Mouse (Mus musculus): ENCODE measurements around the gene Dusp12. TPM values are rescaled to one million over a fixed set of nuclear protein-coding genes. Genes with fewer than 3 reads are reported as not detected.

Gene Dusp12
- total RNA-seq, 1 experiment from 2014 or later, result 18.9 TPM

DNA sequence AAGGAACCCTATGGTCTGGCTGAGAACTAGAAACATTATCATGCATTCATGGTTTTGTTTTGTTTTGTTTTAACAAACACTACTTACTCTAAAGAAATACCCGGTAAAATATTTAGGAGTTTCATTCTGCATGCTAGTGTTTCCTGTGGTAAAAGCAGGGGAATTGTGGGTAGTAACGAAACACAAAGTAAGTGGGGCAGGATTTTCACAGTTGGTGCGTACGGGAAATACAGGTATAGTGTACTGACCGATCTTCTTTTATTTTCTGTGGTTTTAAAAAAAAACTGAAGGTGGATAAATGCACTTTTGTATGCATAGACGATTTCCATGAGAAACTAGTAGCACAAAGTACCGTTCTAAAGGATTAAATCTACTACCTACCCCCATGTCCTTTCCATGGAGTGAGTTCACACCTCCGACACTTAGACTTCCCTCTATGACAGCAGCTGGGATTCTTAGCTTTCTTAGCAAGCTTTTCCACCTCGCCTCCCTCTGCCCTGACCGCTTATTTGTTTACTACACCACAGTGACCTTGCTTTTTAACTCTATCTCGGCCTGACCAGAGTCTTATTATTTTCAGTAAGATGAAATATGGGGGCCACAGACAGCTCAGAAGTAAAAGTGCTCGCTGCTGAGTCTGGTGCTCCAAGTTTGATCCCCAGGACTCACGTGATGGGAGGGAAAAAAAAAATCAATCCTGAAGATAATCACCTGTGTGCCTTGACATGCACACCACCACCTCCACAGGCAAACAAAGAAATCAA, 23.5 kb downstream of the Dusp12 start:
- DNase-seq, result no peak

- DNase-seq, result no peak
Measured at GRCm38 (mm10) chr1:170858872-170859271, 26.5 kb downstream of the Dusp12 start.

DNA sequence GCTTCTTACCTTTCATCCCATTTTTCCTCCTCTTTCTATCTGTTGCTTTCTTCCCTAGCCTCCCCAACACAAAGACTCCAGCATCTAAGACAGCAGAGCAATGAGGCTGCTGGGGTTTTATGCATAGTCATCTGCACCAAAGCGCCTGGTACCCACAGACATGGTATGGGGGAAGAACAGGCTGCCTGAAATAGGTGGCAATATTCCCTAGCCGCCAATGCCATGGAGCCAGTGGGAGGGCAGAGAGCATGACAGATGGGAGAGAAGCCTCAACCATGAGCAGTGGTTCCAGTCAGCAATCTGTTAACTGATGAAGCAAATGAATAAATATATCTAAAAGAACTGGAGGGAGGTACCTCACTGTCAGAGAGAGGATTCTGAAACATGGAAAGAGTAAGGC, 28.0 kb downstream of the Dusp12 start:
- no peak for DNase-seq

GRCm38 (mm10) chr1:170855056-170855760, 30.1 kb downstream of the Dusp12 start:
- DNase-seq, result no peak

GRCm38 (mm10) chr1:170853604-170854003, 31.7 kb downstream of the Dusp12 start:
- DNase-seq, result no peak

DNA sequence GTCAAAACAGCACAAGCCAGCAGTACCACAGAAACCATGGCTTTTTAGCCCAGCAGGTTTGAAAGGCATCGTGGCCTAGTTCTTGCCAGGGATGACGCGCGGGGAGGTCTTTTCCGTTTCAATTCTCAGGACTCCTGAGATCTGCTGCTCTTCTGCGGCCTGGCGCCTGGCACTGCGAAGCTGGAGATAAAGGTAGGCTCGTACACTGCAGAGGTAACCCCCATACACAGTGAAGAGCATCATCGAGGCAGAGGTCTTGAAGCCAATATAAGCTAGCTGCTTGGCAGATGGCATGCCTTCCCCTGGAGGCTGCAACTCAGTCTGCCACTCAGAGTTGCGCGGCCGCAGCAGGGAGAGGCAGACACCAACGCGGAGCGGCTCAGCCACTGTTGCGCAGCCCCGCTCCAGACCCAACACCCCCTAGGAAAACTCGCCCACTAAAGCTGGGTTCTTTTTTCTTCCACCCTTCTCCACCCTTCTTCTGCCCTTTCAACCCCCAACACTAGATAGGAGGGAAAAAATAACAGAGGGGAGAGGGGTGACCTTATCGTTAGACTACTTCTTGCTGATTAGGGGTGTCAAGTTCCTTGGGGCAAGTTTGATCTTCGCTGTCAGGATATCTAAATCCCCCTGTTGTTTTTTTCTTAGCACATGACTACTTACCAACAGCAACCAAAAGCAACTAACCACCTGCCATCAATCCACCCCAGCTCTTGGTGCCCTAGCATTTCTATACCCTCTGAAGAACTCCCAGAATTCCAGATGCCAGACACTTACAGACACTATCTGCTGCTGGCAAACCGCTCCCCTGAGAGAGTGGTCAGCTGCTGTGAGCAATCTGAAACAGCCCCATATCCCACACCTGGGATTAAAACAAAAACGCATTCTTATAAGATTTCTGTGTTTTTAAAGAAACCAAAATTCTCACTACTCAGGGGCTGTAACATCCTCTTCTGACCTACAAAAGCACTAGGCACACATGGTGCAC, 34.4 kb downstream of the Dusp12 start:
- no peak for DNase-seq

DNA sequence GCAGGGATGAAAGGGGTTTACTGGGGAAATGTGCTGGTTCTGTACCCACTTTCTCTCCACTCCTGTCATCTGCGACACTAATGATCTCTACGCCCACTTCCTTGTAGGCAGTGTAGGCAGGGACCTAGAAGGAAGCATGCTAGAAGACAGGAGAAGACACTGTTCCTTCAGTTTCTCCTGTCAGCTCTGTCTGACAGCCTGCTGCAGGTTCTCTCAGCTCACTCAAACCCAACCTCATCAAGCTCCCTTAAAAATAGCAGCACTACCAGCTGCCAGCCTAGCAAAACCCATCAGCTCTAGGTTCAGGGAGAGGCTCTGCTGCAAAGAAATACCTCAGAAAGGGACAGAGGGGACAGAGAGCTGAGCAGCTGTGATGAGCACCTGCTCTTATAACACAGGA, 35.3 kb downstream of the Dusp12 start:
- DNase-seq, result no peak

- DNase-seq, result no peak
Measured at GRCm38 (mm10) chr1:170845448-170846307, 39.7 kb downstream of the Dusp12 start.

DNA sequence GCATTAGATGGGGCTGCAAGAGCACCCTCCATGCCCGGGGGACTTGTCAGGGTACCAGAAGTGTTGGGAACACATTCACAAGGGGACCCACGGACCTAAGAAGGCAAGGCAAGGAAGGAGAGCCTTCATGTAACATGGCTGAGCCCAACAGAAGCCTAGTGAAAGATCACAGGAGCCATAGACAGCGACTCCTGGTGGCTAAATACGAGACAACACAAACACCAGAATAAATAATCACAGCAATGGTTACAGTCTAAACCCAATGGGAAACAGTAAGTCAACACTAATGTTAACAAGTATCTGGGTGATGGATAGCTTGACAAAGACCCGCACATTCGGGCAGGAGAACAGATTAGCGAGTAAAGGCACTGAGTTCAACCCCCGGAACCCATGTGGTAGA, 41.0 kb downstream of the Dusp12 start:
- no peak for DNase-seq

- DNase-seq, result no peak
Measured at GRCm38 (mm10) chr1:170839685-170840084, 45.7 kb downstream of the Dusp12 start.

GRCm38 (mm10) chr1:170834756-170835155, 50.6 kb downstream of the Dusp12 start:
- no peak for DNase-seq

DNA sequence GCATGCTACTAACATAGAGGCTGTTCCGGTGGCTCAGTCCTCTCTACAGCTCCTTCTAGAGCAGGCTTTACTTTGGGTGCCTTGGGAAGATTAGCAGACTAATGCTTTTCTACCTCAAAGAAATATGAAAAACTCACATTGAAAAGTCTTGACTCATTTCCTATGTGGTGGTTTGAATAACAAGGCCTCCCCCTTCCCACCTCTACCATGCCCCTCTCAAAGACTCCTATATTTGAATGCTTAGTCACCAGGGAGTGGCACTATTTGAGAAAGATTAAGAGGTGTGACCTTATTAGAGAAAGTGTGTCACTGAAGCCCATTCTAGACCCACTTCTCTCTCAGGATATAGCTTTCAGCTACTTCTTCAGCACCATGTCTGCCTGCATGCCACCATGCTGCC, 55.6 kb downstream of the Dusp12 start:
- DNase-seq, result no peak

DNA sequence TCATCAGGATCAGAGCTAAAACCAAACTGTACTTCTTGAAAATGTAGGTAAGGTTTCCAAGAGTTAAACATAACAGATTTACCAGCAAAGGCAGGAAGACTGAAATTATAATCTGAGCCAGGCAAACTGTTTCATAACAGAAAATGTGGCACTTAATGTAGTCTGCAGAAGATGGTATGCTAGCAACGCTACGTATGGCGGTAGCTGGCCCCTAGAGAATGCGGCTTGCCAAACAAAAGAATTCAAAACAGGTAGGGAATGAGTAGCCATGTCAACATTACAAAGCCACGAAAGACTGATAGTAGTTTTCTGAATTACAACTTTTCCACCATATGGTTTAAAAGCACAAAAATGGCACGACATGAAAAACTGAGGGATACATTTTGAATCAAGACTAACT, 56.0 kb downstream of the Dusp12 start:
- no peak for DNase-seq

Other genes starting within 250 kb of the Dusp12 start
- gene Olfml2b, start 241.0 kb downstream of the Dusp12 start, total RNA-seq (2021), result 6.7 and 7.0 TPM in 2 replicates
- 34.5 and 34.8 TPM in 2 replicates for gene Atf6, start 17.8 kb downstream of the Dusp12 start, total RNA-seq (2021)
- 0.55 TPM in 1 of 2 replicates, not detected in the other for gene Gm26620, start 475 bp downstream of the Dusp12 start, total RNA-seq (2021)
- gene Fcrlb, start 27.4 kb upstream of the Dusp12 start, total RNA-seq (2021), result not detected in 2 replicates
- gene Fcrla, start 42.0 kb upstream of the Dusp12 start, total RNA-seq (2021), result 0.46 TPM in 1 of 2 replicates, not detected in the other
- 1.5 and 2.6 TPM in 2 replicates for gene Fcgr2b, start 91.0 kb upstream of the Dusp12 start, total RNA-seq (2021)
- gene Fcgr4, start 133.4 kb upstream of the Dusp12 start, total RNA-seq (2021), result 0.76 and 1.6 TPM in 2 replicates
- gene Fcgr3, start 179.4 kb upstream of the Dusp12 start, total RNA-seq (2021), result 5.5 and 7.4 TPM in 2 replicates
- gene Cfap126, start 228.4 kb upstream of the Dusp12 start, total RNA-seq (2021), result 2.3 and 4.5 TPM in 2 replicates

Data from adrenal gland, postnatal 25 days (tissue).